ENCODE assay signal across 15 mouse cellular contexts in the genomic region with DNA sequence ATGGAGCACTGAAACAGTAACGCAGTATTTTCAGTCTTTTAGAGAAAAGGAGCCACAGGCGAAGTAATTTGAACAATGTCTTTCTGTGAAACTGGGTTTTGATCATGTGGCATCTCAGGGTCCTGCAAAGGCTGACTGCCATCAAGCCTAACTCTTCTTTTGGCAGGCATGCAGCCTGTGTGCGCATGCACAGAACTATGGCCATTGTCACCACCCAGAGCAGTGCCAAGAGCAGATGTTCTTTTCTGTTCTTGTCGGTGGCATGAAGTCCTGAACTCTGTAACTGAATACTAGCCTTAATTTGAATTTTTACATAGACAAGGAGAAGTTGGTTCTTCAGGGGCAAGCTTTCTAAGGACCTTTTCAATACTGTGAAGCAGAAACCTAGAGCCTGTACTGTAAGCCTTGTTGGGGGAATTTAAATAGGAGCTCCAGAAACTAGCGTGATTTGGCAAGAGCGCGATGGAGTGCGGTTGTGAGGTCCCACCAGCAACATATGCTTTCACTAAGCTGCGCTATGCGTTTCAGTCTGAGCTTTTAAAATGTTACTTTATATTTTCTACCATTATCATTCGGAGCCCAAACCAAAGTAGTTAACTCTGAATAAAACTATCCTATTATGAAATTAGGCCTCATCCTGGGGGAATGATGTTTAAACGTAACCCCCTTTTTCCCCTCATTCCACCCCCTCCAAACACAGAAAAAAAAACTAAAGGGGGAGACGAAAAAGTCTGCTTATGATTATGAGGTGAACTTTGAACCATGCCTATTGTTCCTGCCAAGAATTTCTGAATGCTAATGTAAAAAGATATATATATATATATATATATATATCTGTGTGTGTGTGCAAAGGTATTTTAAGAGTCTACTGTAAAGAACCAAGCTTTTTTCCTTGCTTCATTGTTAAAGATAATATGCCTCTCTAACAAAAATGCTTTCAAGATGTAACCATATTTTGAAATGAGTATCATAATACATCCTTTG.
DNase-seq lines count a peak whose midpoint lies in the region; ATAC-seq lines count a peak whose summit lies in the region.
"Had no signal": no experiment of that assay in that cellular context is flagged by ENCODE, and none has a peak within 500 bp of the region (broad histone marks: within the 10 kb centered on the region; RNA-seq: fewer than 3 reads in every experiment).

No protein-coding gene starts in this region.

- H3K4me1 ChIP-seq in embryonic facial prominence, embryonic 12.5 days, result peaks cover 8% of the 10 kb centered on the region
- H3K4me1 ChIP-seq in hindbrain, embryonic 14.5 days (replicated peaks; ENCODE audit: control insufficient read depth, insufficient read depth, low read length), result 0 out of 2 replicates have a peak, but pooled peaks cover 4% of the 10 kb centered on the region
- H3K4me1 ChIP-seq in kidney, embryonic 15.5 days, result no peaks in the 10 kb centered on the region

- 51% methylated on average over 13 of the region's 13 CpGs for WGBS in embryonic facial prominence, embryonic 12.5 days
- WGBS in hindbrain, embryonic 14.5 days, result 78% methylated on average over 13 of the region's 13 CpGs
- 89% methylated on average over 13 of the region's 13 CpGs for WGBS in kidney, embryonic 15.5 days

- DNase-seq in left cerebral cortex, postnatal 4 days, result peak; percentile 46
- no peak for DNase-seq in left cerebral cortex, adult 8-10 months (ENCODE audit: low spot score in 2 of 2)
- peak; percentile 31 for DNase-seq in brain, adult 2 months (ENCODE audit: low read depth, low spot score)
- DNase-seq in hindbrain, embryonic 14.5 days (ENCODE audit: low spot score), result no peak
- DNase-seq: adrenal gland, adult 8-10 months; cerebellum, adult 9-10 months; gastrocnemius, postnatal 10 days; kidney, postnatal 10 days; lung, postnatal 14 days; right cerebral cortex, postnatal 14 days had no signal

- no peak overlapping the region for H3K4me3 ChIP-seq in embryonic facial prominence, embryonic 12.5 days
- H3K4me3 ChIP-seq in hindbrain, embryonic 14.5 days (replicated peaks; ENCODE audit: low read length), result no peak overlapping the region
- H3K4me3 ChIP-seq in kidney, embryonic 15.5 days (replicated peaks), result no peak overlapping the region

- no peak overlapping the region for H3K4me2 ChIP-seq in embryonic facial prominence, embryonic 12.5 days (replicated peaks)
- H3K4me2 ChIP-seq in hindbrain, embryonic 14.5 days (replicated peaks), result no peak overlapping the region
- no peak overlapping the region for H3K4me2 ChIP-seq in kidney, embryonic 15.5 days

- H3K27me3 ChIP-seq in embryonic facial prominence, embryonic 12.5 days, result no peaks in the 10 kb centered on the region
- H3K27me3 ChIP-seq in hindbrain, embryonic 14.5 days (ENCODE audit: control insufficient read depth, insufficient read depth, low read length), result no peaks in the 10 kb centered on the region
- no peaks in the 10 kb centered on the region for H3K27me3 ChIP-seq in kidney, embryonic 15.5 days

- H3K36me3 ChIP-seq in embryonic facial prominence, embryonic 12.5 days, result no peaks in the 10 kb centered on the region
- no peaks in the 10 kb centered on the region for H3K36me3 ChIP-seq in hindbrain, embryonic 14.5 days (replicated peaks; ENCODE audit: control insufficient read depth, insufficient read depth)
- H3K36me3 ChIP-seq in kidney, embryonic 15.5 days, result no peaks in the 10 kb centered on the region

- peak overlapping the region; percentile 88 for H3K27ac ChIP-seq in embryonic facial prominence, embryonic 12.5 days
- no peak overlapping the region for H3K27ac ChIP-seq in hindbrain, embryonic 14.5 days
- H3K27ac ChIP-seq in kidney, embryonic 15.5 days, result no peak overlapping the region
- H3K27ac ChIP-seq: liver, embryonic 14.5 days had no signal

- peak; percentile 56; the same call in 1 of the 2 replicates for ATAC-seq in embryonic facial prominence, embryonic 12.5 days (ENCODE audit: insufficient number of reproducible peaks, insufficient read depth, low FRiP score, low TSS enrichment)
- peak; percentile 57; the same call in 1 of the 2 replicates for ATAC-seq in hindbrain, embryonic 14.5 days (ENCODE audit: low FRiP score)
- ATAC-seq in granulocyte monocyte progenitor cell, adult 5-6 weeks (replicated peaks; ENCODE audit: poor library complexity, severe bottlenecking), result no peak
- no peak for ATAC-seq in kidney, embryonic 15.5 days (replicated peaks; ENCODE audit: low FRiP score)
- ATAC-seq: CD4-positive, CD25-positive, alpha-beta regulatory T cell, adult 4 months had no signal

- no peak overlapping the region for H3K9ac ChIP-seq in embryonic facial prominence, embryonic 12.5 days
- no peak overlapping the region for H3K9ac ChIP-seq in hindbrain, embryonic 14.5 days
- no peak overlapping the region for H3K9ac ChIP-seq in kidney, embryonic 15.5 days
- H3K9ac ChIP-seq: liver, embryonic 14.5 days had no signal

- intact Hi-C loops in left cerebral cortex, postnatal 4 days (cut with DNase I), result no loop called here

- H3K9me3 ChIP-seq in embryonic facial prominence, embryonic 12.5 days, result no peaks in the 10 kb centered on the region
- H3K9me3 ChIP-seq in hindbrain, embryonic 14.5 days (ENCODE audit: control insufficient read depth, low read length), result no peaks in the 10 kb centered on the region
- no peaks in the 10 kb centered on the region for H3K9me3 ChIP-seq in kidney, embryonic 15.5 days (replicated peaks)

Comparison
In these comparisons a context has a peak if more than half of its experiments do, and no peak if none do; other contexts are left out.
1. DNase-seq: peak in left cerebral cortex, postnatal 4 days (single experiment) and brain, adult 2 months (single experiment); none in left cerebral cortex, adult 8-10 months (0 of 2) and hindbrain, embryonic 14.5 days (single experiment).
2. ATAC-seq: peak in embryonic facial prominence, embryonic 12.5 days (single experiment) and hindbrain, embryonic 14.5 days (single experiment); none in granulocyte monocyte progenitor cell, adult 5-6 weeks (single experiment) and kidney, embryonic 15.5 days (single experiment).